Mouse (Mus musculus): ENCODE measurements around the gene Reps2.

Reps2 gene

DNA sequence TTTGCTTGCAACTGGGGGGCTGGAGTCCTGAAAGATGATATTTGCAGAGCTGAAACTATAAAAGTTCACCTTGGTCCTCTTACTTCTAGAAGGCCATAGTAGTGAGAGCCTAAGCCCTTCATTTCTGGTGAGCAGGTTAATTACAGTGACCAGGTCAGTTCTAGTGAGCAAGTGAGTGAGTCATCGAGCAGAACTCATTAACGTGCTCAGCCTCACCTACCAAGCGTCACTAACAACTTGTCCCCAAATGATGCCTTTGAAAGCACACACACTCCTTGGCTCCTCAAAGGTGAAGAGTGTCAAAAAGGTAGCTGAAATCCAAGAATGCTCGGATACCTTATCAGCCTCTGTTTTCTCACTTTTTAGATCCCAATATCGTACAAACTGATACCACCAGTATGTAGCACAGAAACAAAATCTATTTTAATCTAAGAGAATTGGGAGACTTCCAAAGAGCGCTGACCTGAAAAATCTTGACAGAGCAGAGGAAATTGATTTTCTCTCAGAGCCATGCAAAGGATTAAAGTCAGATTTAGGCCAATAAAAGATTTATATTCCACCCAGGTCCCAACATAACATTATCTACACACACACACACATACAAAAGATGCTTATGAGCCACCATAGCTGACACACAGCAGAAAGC is 53.2 kb downstream of the Reps2 start:
- DNase-seq (ENCODE audit: low spot score in 2 of 2) = no peak

DNA sequence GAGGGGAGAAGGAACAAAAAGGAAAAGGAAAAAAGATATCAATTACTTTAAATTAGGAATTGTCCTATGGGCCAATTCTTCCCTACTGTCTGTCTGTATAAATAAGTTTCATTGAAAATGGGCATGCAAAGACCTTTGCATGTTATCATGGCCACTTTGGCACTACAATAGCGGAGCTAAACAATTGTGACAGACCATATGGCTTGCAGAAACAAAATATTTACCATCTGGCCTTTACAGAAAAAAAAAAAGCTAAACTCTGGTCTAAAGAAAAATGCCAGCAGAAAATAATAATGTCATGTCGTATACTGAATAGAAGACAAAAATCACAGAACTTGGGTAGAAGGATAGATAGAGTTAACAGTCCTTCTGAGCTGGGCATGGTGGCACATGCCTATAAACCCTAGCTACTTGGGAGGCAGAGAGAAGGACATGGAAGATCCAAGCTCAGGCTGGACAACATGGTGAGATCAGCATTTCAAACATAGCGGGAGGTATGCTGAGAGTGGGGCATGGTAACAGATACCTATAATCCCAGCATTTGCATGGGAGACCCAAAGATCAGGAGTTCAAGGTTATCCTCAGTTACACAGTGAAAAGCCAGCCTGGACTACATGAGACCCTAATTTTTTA is 54.2 kb downstream of the Reps2 start:
- no peak for DNase-seq (ENCODE audit: low spot score in 2 of 2)

DNA sequence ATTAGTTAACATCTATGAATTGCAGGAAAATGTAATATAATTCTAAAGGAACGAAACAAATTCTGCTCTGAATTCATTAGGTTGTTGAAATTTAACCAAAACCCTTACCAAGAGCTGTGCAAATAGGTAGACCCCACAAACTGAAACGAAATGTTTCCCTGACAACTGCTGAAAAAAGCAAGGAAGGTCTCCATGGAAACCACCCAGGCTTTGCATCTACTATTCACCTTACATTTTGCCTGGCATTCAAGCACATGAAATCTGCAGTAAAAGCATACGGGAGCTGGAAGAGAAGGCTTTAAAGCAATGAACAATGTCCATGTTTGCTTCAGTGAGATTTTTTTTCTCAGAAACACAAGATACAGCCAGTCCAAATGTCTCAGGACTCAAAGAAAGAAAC is 59.1 kb downstream of the Reps2 start:
- DNase-seq (ENCODE audit: low spot score in 2 of 2) = no peak

- DNase-seq (ENCODE audit: low spot score in 2 of 2) = no peak
Observed at GRCm38 (mm10) chrX:162580521-162580920, 62.9 kb downstream of the Reps2 start.

DNA sequence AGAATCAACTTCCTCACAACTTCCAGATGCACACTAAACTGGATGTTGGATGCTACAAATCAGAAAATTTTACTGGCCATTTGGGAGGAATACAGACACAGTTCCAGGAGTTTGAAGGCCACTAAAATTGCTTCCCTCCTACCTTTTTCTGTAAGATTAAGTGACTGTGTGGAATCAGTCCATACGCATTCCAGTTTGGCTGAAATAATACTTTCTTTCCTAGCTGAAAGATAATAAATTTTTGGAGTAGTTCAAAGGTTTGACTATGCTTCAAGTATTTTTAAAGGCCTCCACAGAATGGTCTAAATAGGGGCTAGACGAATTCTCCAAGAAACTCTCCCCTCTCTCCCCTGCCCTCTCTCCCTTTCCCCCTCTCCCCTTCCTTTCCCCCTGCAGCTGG is 75.0 kb downstream of the Reps2 start:
- no peak for DNase-seq (ENCODE audit: low spot score in 2 of 2)

GRCm38 (mm10) chrX:162565501-162565900 is 77.9 kb downstream of the Reps2 start:
- DNase-seq (ENCODE audit: low spot score in 2 of 2) = no peak

DNA sequence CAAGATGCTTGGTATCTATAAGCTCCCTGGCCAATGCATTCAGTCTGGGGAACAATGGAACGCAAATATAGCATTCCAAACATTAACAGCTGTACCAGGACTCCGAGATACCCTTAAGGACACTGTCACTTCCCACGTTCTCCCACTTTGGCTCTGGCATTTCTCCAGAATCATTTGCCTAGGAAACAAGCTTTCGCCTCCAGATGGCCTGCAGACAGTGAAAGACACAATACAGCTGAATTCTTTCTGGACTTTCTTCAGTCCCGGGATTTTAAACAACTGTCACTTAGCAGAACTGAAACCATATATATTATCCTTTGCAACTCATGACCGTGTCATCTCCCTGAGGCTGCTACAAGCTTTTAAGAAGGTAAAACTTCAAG is 87.0 kb downstream of the Reps2 start:
- no peak for DNase-seq (ENCODE audit: low spot score in 2 of 2)

DNA sequence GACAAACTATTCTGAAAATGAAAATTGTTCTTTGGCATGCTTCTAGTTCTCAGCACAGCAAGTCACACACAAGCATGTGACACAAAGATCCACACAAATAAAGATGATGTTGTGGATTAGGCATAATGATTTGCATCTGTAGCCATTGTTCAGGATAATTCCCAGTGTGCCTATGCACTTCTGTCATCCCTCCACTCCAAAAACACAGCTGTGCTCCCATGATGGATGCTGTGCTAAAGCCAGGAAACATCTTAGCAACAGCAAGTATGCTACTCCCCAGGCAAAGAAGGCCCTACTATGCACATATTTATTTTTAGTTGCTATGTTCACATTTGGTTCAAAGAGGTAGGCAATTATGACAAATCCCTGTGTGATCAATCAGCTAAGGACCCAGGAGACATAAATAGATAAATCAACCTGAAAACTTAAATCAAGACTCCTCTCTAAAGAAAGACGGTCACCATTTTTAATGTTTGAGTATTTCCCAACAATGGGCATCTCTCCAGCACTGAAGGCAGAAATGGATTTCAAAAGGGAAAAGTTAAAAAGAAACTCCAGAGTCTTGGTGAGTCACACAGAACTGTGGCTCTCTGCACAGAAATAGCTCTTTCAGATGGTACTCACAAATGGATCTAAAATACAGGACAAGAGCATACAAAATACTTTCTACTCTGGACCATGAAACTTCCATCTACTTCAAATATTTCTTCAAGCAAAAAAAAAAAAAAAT is 87.6 kb downstream of the Reps2 start:
- no peak for DNase-seq (ENCODE audit: low spot score in 2 of 2)

GRCm38 (mm10) chrX:162554513-162554912 is 88.9 kb downstream of the Reps2 start:
- no peak for DNase-seq (ENCODE audit: low spot score in 2 of 2)

DNA sequence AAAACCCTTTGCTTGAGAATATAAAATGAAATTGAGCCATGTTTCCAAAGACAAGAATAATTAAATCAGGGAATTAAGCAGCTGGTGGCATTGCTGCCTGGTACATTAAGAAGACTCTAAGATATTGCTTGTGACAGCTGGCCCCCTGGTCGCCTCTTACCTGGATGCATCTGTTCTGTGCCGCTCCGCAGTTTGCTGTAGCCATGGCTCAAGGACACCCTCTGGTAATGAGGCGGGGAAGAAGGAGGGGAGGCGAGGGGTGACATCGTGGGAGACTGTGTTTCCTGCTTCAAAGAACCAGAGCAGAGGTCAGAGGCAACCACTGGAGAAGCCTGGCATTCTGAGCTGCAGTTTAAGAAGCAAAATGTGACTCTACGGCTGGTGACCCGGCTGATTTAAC is 91.1 kb downstream of the Reps2 start:
- DNase-seq (ENCODE audit: low spot score in 2 of 2) = no peak

DNA sequence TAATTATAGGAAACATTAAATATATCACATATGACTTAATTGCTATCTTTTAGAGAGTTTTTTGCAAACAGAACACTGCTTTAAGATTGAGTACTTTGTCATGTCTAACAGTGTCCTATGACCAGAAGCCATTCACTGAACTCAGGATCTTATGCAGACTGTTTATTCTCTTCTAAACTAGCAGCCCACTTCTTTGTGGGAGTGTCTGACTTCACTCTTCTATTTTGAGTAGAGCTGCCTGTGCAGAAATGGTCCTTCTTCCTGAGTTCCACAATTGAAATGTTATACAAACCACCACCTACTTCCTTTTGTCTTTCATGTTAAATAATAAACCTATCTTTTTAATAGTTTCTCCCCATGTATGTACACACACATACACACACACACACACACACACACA is 98.4 kb downstream of the Reps2 start:
- DNase-seq (ENCODE audit: low spot score in 2 of 2) = no peak

GRCm38 (mm10) chrX:162542576-162543227 is 100.7 kb downstream of the Reps2 start:
- no peak for DNase-seq (ENCODE audit: low spot score in 2 of 2)

DNA sequence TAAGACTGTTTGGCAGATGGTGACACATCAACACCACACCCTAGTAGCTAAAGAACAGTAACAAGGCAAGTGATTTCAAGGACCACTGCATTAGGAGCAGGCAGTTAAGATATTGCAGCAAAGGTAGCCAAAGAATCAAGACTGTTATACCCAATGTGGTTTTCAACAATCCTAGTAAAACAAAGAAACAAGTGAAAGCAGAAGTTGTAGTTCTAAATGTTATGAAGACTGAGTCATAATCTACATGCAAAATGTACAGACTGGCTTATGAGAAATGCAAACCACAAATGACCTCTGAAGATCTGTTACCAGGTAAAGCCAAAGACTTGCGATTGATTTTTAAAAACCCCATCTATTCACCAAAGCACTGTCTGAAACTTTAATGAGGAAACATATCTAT is 101.5 kb downstream of the Reps2 start:
- DNase-seq (ENCODE audit: low spot score in 2 of 2) = no peak

DNA sequence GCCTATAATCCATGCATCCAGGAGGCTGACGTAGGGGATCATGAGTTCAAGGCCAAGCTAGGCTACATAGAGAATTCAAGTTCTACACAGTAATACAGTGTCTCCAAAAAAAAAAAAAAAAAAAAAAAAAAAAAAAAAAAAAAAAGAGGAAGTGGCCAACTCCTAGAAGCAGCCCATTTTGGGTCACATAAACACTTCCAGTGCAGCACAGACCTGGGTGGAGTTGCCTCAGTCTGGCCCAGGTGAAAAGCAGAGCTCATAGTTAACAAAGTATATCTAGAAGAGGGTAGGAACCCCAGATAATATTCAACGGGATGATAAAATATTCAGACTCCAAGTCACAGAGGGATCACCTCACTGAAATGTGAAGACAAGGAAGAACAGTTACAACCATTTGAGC is 112.4 kb downstream of the Reps2 start:
- DNase-seq (ENCODE audit: low spot score in 2 of 2) = no peak

DNA sequence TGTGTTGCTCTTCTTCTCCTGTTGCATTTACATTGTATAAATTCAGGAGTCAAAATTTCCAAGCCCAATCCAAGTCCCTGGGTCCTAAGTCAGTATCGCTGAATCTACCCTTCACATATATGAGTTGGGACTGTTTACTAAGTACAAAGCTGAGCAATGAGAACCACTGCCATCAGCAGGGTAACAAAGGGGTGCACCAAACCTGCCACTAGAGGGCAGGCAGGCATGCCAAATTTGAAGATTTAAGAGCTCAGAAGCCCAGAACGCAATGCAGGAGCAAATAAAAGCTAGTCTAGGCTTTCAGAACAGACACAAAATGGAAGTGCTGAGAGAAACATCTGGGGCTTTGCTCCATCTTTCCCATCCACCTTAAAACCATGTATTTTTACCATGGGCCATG is 116.2 kb downstream of the Reps2 start:
- peak; percentile 15 to 64 for DNase-seq (ENCODE audit: low spot score in 2 of 2)

DNA sequence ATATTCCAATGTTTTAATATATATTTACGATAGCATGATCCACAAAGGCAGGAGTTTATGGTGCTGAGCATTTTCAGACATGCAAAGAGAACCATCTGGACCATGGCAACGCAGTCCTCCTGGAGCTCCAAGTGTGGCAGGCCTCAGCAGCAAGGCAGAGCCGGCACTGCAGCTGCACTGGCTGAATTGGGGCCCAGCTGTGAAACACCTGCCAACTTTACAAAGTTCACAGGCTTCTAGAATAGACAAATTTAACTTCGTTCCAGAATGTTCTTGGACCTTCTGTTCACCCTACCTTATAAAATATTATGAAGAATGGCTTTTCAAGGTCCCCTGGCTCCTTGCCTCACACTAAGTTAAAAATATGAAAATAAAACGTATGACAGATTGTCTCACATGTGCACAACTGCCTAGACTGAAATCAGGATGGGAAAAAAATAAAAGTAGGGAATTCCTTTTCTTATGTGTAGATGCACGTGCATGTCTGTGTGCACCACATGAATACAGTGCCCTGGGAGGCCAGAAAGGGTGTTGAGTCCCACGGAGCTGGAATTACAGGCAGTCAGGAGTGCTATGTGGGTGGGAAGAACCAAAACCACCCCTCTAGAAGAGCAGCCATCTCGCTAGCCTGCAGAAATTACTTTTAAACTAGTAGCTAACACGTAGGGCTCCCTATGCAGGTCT is 121.5 kb downstream of the Reps2 start:
- no peak for DNase-seq (ENCODE audit: low spot score in 2 of 2)

- DNase-seq (ENCODE audit: low spot score in 2 of 2) = no peak
Observed at GRCm38 (mm10) chrX:162521197-162521596, 122.3 kb downstream of the Reps2 start.

GRCm38 (mm10) chrX:162520374-162520773 is 123.1 kb downstream of the Reps2 start:
- DNase-seq (ENCODE audit: low spot score in 2 of 2) = no peak

DNA sequence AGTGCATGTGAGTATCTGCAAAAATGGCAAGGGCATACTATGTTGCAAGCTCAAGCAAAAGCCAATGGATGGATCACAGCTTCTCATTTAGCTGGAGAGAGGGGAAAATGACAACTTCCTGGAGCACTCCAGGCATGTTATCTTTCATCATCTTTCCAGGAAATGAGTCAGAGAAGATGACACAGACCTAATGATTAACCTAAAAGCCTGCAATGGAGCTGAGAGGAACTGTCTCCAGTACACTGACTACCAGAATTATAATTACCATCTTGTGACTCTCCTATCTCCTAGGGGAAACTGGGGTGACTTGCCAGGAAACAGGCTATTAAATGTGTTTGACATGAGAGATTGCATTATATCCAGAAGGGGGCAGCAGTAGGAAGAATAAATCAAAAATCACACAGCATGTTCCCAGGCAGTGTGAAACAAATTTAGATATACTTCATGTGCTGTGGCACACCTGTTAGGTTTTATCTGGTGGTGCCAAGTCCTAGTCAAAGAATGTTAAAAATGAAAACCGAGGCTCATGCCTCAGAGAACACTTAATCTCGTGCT is 132.9 kb downstream of the Reps2 start:
- no peak for DNase-seq (ENCODE audit: low spot score in 2 of 2)

- no peak for DNase-seq (ENCODE audit: low spot score in 2 of 2)
Observed at GRCm38 (mm10) chrX:162505186-162505585, 138.3 kb downstream of the Reps2 start.

DNA sequence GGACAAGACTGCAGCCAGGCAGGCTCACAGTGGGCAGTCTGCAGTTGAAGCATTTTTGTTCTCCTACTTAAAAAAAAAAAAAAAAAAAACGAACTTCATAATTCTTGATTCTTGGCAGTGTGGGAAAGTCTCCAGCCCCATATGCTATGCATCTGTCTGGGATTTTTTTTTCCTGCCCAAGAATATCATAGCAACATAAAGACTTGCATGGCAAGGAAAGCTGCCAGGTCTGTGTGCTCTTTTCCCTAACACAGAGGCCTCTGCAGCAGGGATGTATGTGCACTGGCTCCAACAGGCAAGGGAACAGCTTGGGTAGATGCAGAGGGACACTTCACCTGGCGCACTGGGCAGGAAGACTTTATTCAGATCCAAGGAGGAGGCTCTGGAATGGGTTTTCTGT is 140.0 kb downstream of the Reps2 start:
- no peak for DNase-seq (ENCODE audit: low spot score in 2 of 2)

GRCm38 (mm10) chrX:162500962-162501361 is 142.5 kb downstream of the Reps2 start:
- DNase-seq (ENCODE audit: low spot score in 2 of 2) = no peak
